Mouse (Mus musculus) heart, embryonic 14.5 days (tissue): ENCODE measurements around the gene Cdh22. TPM values are rescaled to one million over a fixed set of nuclear protein-coding genes. Genes with fewer than 3 reads are reported as not detected.

Experiments used
- ATAC-seq: fragments of 200-750 bp; cut with Nextera tagmentation; 2 replicates; pipeline ENCODE4 v1.8.0; 2017; ENCODE audit warnings: low read depth, moderate TSS enrichment; ENCODE audit not compliant: insufficient number of reproducible peaks, insufficient read depth, low FRiP score
- H3K27ac ChIP-seq, 2 experiments: fragments of 200-500 bp in 1 of 2; fragments of 300-500 bp in 1 of 2; sonication (generic) in 1 of 2; replicated peaks in 1 of 2; 2 replicates each; pipeline ENCODE4 v1.5.1; 2012 to 2014; ENCODE audit warnings: low read depth in 2 of 2, low read length in 2 of 2, control low read depth in 1 of 2, mild to moderate bottlenecking in 1 of 2, mixed read lengths in 1 of 2; ENCODE audit not compliant: control insufficient read depth in 1 of 2, insufficient read depth in 1 of 2
- H3K27me3 ChIP-seq: fragments of 300-500 bp; sonication (generic); 2 replicates; pipeline ENCODE4 v1.6.1; 2014; ENCODE audit warnings: mild to moderate bottlenecking, low read length, control low read depth; ENCODE audit not compliant: control insufficient read depth, insufficient read depth
- H3K36me3 ChIP-seq: fragments of 300-500 bp; sonication (generic); 2 replicates; pipeline ENCODE4 v1.6.1; 2014; ENCODE audit warnings: mild to moderate bottlenecking, control low read depth, low read length, mixed read lengths; ENCODE audit not compliant: control insufficient read depth, insufficient read depth
- H3K4me1 ChIP-seq, 2 experiments: fragments of 200-500 bp in 1 of 2; fragments of 300-500 bp in 1 of 2; sonication (generic) in 1 of 2; 2 replicates each; pipeline ENCODE4 v1.6.1; 2012 to 2014; ENCODE audit warnings: low read length in 2 of 2, control low read depth in 1 of 2, mixed read lengths in 1 of 2; ENCODE audit not compliant: control insufficient read depth in 2 of 2, insufficient read depth in 2 of 2
- H3K4me2 ChIP-seq: fragments of 300-500 bp; sonication (generic); 2 replicates; pipeline ENCODE4 v1.6.1; 2014; ENCODE audit warnings: mild to moderate bottlenecking, low read length
- H3K4me3 ChIP-seq, 2 experiments: fragments of 200-500 bp in 1 of 2; fragments of 300-500 bp in 1 of 2; sonication (generic) in 1 of 2; 2 replicates each; pipeline ENCODE4 v1.5.1; 2012 to 2014; ENCODE audit warnings: low read length in 2 of 2, mild to moderate bottlenecking in 2 of 2, control low read depth in 1 of 2, low read depth in 1 of 2, moderate library complexity in 1 of 2; ENCODE audit not compliant: control insufficient read depth in 1 of 2, insufficient read depth in 1 of 2
- H3K9ac ChIP-seq: fragments of 300-500 bp; sonication (generic); 2 replicates; pipeline ENCODE4 v1.6.1; 2014; ENCODE audit warnings: mild to moderate bottlenecking, low read length
- H3K9me3 ChIP-seq: fragments of 300-500 bp; sonication (generic); 2 replicates; pipeline ENCODE4 v1.6.1; 2016; ENCODE audit warnings: low read length, control low read depth; ENCODE audit not compliant: control insufficient read depth
- WGBS: fragments of 180-500 bp; shearing (Covaris S2); extraction: QIAGEN DNeasy Blood & Tissue Kit; methylation state at CpG from one replicate; pipeline ENCODE4 v1.1.7; 2014; 5-methylcytosine and 5-hydroxymethylcytosine counted together
- polyA plus RNA-seq: library from polyadenylated mRNA; unstranded; fragments of >200 nt; fragmentation: Nextera tagmentation; extraction: Ambion mirVana; gene quantifications from 2 replicates; pipeline ENCODE4 v1.2.1, GENCODE M21; 2014

Gene Cdh22
- polyA plus RNA-seq, 1 experiment from 2014 or later = 0.11 TPM

DNA sequence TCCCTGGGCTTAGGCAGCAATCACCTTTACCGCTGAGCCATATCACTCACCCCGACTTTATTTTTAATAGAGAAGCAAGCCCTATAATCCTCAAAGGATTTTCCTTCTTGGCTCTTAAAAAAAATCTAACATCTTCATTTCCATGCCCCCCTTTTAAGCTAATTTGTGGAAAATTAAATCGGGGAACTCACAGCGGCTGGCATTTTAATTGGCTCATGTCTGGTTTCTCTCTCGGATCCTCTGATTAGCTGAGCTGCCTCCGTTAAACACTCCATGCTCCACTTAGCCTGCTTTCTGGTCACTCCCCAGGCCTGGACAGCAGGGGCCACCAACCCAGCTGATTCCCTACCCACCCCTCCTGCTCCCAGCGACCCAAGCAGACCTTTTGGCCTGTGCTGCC lies 142.3 kb downstream of the Cdh22 start:
- Histone ChIP-seq H3K4me3 (no peak overlapping the region), H3K27ac (no peak overlapping the region), H3K4me2 (no peak overlapping the region), H3K4me1 (no peaks in the 10 kb centered on the region), H3K9me3 (no peaks in the 10 kb centered on the region), H3K9ac (no peak overlapping the region), H3K36me3 (no peaks in the 10 kb centered on the region), H3K27me3 (peaks cover 54% of the 10 kb centered on the region)
- ATAC-seq = no peak
- WGBS = 61% methylated on average over 7 of the region's 7 CpGs

DNA sequence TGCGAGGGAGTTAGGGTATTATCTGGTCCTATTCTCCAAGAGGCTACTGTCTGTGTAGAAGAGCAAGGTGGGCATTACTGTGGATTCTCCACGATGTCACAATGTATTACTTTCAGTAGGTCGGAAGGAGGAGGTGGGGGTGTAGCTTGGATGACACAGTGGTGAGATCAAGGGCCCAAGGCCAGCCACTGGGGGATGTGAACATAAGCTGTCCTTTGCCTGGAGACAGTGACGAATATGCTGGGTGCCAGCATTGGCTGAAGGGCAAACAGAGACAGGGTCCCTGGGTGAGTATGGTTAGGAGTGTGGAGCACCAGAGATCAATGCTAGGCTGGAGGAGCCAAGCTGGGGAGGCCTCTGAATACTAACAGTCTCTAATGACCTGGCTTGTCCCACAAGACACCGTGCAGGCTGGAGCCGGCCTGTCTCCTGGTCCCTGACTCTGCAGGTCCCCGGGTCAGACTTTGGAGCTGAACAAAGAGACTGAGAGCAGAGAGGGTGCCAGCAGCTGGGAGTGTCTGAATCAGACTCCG lies 143.2 kb downstream of the Cdh22 start:
- no peak overlapping the region for H3K4me2 ChIP-seq
- no peaks in the 10 kb centered on the region for H3K4me1 ChIP-seq
- H3K27ac ChIP-seq = no peak overlapping the region
- no peaks in the 10 kb centered on the region for H3K36me3 ChIP-seq
- WGBS = 74% methylated on average over 8 of the region's 8 CpGs
- H3K27me3 ChIP-seq = peaks cover 45% of the 10 kb centered on the region
- H3K9ac ChIP-seq = no peak overlapping the region
- no peak for ATAC-seq
- no peaks in the 10 kb centered on the region for H3K9me3 ChIP-seq
- H3K4me3 ChIP-seq = no peak overlapping the region

DNA sequence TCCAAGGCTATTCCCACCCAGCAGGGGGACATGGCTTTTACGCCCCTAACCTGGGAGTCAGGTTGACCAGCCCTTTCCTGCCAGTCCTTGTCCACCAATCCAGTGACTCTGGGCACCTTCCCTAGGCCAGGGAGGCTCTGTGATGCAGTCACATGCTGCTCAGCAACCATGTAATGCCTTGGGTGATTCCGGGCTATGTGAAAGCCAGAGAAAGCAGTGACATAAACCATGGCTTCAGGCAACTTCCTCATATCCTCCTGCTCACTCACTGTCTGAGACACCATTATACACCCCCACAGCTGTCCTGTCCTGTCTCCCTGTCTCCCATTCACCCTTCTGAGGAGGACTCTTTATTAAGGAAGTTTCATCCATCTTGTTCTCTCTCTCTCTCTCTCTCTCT lies 144.0 kb downstream of the Cdh22 start, which contains the start of gene 1700025C18Rik:
1700025C18Rik (minus strand) TSS at position 101 of the 400 bp plus-strand sequence.
- no peak within 1 kb of the TSS for H3K4me2 ChIP-seq
- no peaks in the 10 kb centered on the region for H3K9me3 ChIP-seq
- H3K4me1 ChIP-seq = no peaks in the 10 kb centered on the region
- H3K4me3 ChIP-seq = no peak within 1 kb of the TSS
- H3K27ac ChIP-seq = no peak within 1 kb of the TSS
- H3K9ac ChIP-seq = no peak within 1 kb of the TSS
- peaks cover 37% of the 10 kb centered on the region for H3K27me3 ChIP-seq
- WGBS = 63% methylated on average over 2 of the region's 2 CpGs
- no peaks in the 10 kb centered on the region for H3K36me3 ChIP-seq
- no peak for ATAC-seq

DNA sequence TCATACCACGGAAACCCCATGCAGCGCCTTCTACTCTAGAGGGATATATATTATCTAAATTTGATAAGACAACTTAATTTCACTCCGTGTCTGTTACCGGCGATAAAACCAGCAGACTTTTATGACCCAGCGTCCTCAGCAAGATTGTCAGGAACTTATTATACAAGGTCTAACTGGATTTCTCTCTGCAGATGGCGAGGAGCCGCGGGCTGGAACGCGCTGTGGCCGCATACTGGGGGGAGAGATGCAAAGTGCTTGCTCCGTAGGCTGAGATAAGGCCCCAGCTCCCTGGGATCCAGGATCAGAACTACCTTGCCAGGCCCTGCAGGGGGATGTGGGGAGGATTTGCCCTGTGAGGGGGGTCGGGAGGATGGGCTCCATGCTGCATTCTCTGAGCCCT lies 145.2 kb downstream of the Cdh22 start:
- no peak for ATAC-seq
- 16% methylated on average over 14 of the region's 14 CpGs for WGBS
- Histone ChIP-seq H3K27ac (no peak overlapping the region), H3K4me2 (no peak overlapping the region), H3K4me3 (no peak overlapping the region), H3K4me1 (no peaks in the 10 kb centered on the region), H3K9ac (no peak overlapping the region), H3K27me3 (peaks cover 28% of the 10 kb centered on the region), H3K36me3 (no peaks in the 10 kb centered on the region), H3K9me3 (no peaks in the 10 kb centered on the region)

DNA sequence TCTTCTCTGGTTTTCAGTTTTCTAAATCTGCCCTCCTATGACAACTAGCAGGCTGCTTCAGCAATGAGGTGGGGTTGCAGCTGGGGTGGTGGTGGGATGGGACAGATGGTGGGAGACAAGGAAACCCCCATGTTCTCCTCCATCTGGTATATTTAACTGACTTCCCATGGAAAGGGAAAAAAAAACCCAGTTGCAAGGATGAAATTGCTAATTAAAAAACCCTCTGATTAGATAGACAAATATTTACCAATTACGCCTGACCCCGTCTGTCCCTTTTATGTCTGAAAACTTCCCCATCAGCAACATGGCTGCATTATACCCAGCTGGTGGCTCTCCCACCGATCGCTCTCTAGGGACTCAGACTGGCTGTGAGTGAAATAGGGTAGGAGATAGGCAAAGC lies 148.0 kb downstream of the Cdh22 start:
- no peak overlapping the region for H3K4me3 ChIP-seq
- no peaks in the 10 kb centered on the region for H3K4me1 ChIP-seq
- H3K27ac ChIP-seq = no peak overlapping the region
- no peaks in the 10 kb centered on the region for H3K36me3 ChIP-seq
- peaks cover 15% of the 10 kb centered on the region for H3K27me3 ChIP-seq
- H3K4me2 ChIP-seq = no peak overlapping the region
- H3K9ac ChIP-seq = no peak overlapping the region
- 80% methylated on average over 4 of the region's 4 CpGs for WGBS
- no peak for ATAC-seq
- H3K9me3 ChIP-seq = no peaks in the 10 kb centered on the region

DNA sequence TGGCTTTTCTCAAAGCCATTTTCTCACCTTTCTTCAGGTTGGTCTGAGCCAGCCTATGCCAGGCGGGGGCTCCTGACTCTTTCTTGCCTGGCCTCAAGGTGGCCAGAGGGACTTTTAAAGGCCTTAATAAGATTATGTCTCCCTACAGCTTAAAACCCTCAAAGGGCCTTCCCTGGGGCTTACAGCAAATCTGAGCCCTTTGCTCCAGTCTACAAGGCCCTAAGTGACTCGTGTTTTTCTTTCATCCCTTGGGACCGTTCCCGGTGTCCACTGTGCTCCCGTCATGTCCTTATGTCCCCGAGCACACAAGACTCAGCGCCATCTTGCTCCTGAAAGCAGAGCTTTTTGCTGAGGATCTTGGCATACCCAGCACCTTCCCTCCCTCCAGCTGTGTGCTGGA lies 153.4 kb downstream of the Cdh22 start:
- ATAC-seq = no peak
- Histone ChIP-seq H3K36me3 (no peaks in the 10 kb centered on the region), H3K9ac (no peak overlapping the region), H3K9me3 (no peaks in the 10 kb centered on the region), H3K4me1 (no peaks in the 10 kb centered on the region), H3K4me3 (no peak overlapping the region), H3K27ac (no peak overlapping the region), H3K27me3 (peaks cover 56% of the 10 kb centered on the region), H3K4me2 (no peak overlapping the region)
- 13% methylated on average over 7 of the region's 7 CpGs for WGBS

DNA sequence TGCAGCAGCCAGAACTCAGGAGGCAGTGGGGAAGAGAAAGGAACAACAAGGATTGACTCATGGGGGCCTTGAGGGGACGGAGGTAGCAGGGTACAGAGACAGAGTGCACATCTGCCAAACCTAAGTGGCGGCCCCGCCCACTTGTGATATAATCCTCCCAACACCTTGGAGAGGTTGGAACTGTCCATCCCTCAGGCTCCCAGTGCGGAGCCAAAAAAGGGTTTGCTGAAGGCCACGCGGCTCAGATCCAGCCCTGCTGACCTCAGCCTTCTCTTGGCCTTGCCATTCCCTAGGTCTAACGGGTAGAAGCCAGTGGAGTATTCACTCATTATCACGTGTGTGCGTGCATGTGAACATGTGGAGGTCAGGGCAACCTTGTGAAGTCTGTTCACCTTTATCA lies 154.0 kb downstream of the Cdh22 start:
- Histone ChIP-seq H3K4me2 (no peak overlapping the region), H3K36me3 (no peaks in the 10 kb centered on the region), H3K9ac (no peak overlapping the region), H3K27ac (no peak overlapping the region), H3K9me3 (no peaks in the 10 kb centered on the region), H3K27me3 (peaks cover 62% of the 10 kb centered on the region), H3K4me3 (no peak overlapping the region), H3K4me1 (no peaks in the 10 kb centered on the region)
- 11% methylated on average over 9 of the region's 9 CpGs for WGBS
- no peak for ATAC-seq

DNA sequence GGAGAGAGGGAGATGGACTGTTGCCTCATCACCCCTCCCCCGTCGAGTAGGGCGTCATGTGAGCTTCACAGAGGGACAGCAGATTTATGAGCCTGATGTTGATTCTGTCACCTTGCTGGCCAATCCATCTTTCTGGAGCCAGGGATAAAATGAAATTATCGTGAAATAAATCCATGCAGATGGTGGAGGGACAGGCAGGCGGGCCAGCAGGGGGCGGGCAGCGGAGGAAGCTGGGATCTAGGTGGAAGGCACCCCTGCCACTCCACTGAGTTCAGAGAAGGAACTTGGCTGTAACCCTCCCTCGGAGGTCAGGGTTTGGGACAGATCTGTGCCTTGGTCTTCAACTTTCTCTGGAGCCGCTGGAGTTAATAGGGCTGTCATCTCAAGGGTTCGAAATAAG lies 156.0 kb downstream of the Cdh22 start:
- H3K4me2 ChIP-seq = no peak overlapping the region

More for the DNA sequence above, 156.0 kb downstream of the Cdh22 start:
- no peak overlapping the region for H3K27ac ChIP-seq
- ATAC-seq = no peak
- H3K4me1 ChIP-seq = no peaks in the 10 kb centered on the region
- no peak overlapping the region for H3K9ac ChIP-seq
- WGBS = 28% methylated on average over 10 of the region's 10 CpGs
- H3K27me3 ChIP-seq = peaks cover 77% of the 10 kb centered on the region
- H3K36me3 ChIP-seq = no peaks in the 10 kb centered on the region
- H3K9me3 ChIP-seq = no peaks in the 10 kb centered on the region
- H3K4me3 ChIP-seq = no peak overlapping the region
